Mouse (Mus musculus) 416B (cell line): ENCODE results near the gene Tradd.

ENCODE experiments used
- DNase-seq: peaks from one replicate; pipeline ENCODE4 v3.0.0; 2011; ENCODE audit warnings: low read depth

Tradd gene

GRCm38 (mm10) chr8:105270101-105270915 is 5.9 kb upstream of the Tradd start:
- no peak for DNase-seq

- no peak for DNase-seq
Observed at GRCm38 (mm10) chr8:105269461-105269947, 5.1 kb upstream of the Tradd start, which contains the start of gene Hsf4. Hsf4 (plus strand) TSS chr8:105269801.

GRCm38 (mm10) chr8:105269075-105269458 is 4.7 kb upstream of the Tradd start:
- DNase-seq = no peak

GRCm38 (mm10) chr8:105268342-105269074 is 4.1 kb upstream of the Tradd start:
- no peak for DNase-seq

- DNase-seq = peak; percentile 14
Observed at GRCm38 (mm10) chr8:105266775-105267174, 2.4 kb upstream of the Tradd start.

- peak; percentile 86 for DNase-seq
Observed at GRCm38 (mm10) chr8:105265128-105265527, 719 bp upstream of the Tradd start.

GRCm38 (mm10) chr8:105263244-105263912 is 1.0 kb downstream of the Tradd start:
- peak; percentile 67 for DNase-seq

GRCm38 (mm10) chr8:105261326-105261980 is 3.0 kb downstream of the Tradd start:
- peak; percentile 91 for DNase-seq

GRCm38 (mm10) chr8:105260371-105261099 is 3.9 kb downstream of the Tradd start:
- no peak for DNase-seq

GRCm38 (mm10) chr8:105259721-105260320 is 4.6 kb downstream of the Tradd start:
- no peak for DNase-seq

- DNase-seq = no peak
Observed at GRCm38 (mm10) chr8:105258911-105259720, 5.3 kb downstream of the Tradd start.

GRCm38 (mm10) chr8:105257318-105258114 is 6.9 kb downstream of the Tradd start:
- peak; percentile 16 for DNase-seq

- peak; percentile 43 for DNase-seq
Observed at GRCm38 (mm10) chr8:105254966-105255350, 9.5 kb downstream of the Tradd start, which contains the start of gene B3gnt9. B3gnt9 (minus strand) TSS chr8:105255153.

- DNase-seq = peak; percentile 80
Observed at GRCm38 (mm10) chr8:105254152-105254965, 10.1 kb downstream of the Tradd start.

- DNase-seq = no peak
Observed at GRCm38 (mm10) chr8:105253766-105254151, 10.7 kb downstream of the Tradd start.

GRCm38 (mm10) chr8:105252680-105253537 is 11.5 kb downstream of the Tradd start:
- no peak for DNase-seq

- no peak for DNase-seq
Observed at GRCm38 (mm10) chr8:105251954-105252353, 12.5 kb downstream of the Tradd start.
